Mouse (Mus musculus) liver, embryonic 12.5 days (tissue): Measurements from ENCODE around the gene Slfn5. TPM values are rescaled to one million over a fixed set of nuclear protein-coding genes. Genes with fewer than 3 reads are reported as not detected.
A peak's percentile ranks its signal among the peaks of the same experiment; 100 is the strongest.
"Not testable (repeated sequence)": the region's sequence is repeated elsewhere in the genome, so short reads cannot be mapped to it uniquely, and the experiment has no call there.

Experiments
- ATAC-seq: fragments of 200-750 bp; cut with Nextera tagmentation; 2 replicates; pipeline ENCODE4 v1.8.0; 2017; ENCODE audit warnings: moderate number of reproducible peaks, mild to moderate bottlenecking, moderate library complexity
- H3K27ac ChIP-seq: fragments of 300-500 bp; sonication (generic); 2 replicates; pipeline ENCODE4 v1.5.1; 2016; ENCODE audit warnings: mild to moderate bottlenecking
- H3K27me3 ChIP-seq: fragments of 300-500 bp; sonication (generic); replicated peaks from 2 replicates; pipeline ENCODE4 v1.6.1; 2016; ENCODE audit warnings: mild to moderate bottlenecking, moderate library complexity
- H3K36me3 ChIP-seq: fragments of 300-500 bp; sonication (generic); 2 replicates; pipeline ENCODE4 v1.6.1; 2016; ENCODE audit warnings: mild to moderate bottlenecking, moderate library complexity
- H3K4me1 ChIP-seq: fragments of 300-500 bp; sonication (generic); 2 replicates; pipeline ENCODE4 v1.6.1; 2016
- H3K4me2 ChIP-seq: fragments of 300-500 bp; sonication (generic); 2 replicates; pipeline ENCODE4 v1.6.1; 2016; ENCODE audit warnings: mild to moderate bottlenecking, moderate library complexity
- H3K4me3 ChIP-seq: fragments of 300-500 bp; sonication (generic); 2 replicates; pipeline ENCODE4 v1.5.1; 2016; ENCODE audit warnings: mild to moderate bottlenecking, moderate library complexity
- H3K9ac ChIP-seq: fragments of 300-500 bp; sonication (generic); 2 replicates; pipeline ENCODE4 v1.6.1; 2016; ENCODE audit warnings: mild to moderate bottlenecking, moderate library complexity
- H3K9me3 ChIP-seq: fragments of 300-500 bp; sonication (generic); replicated peaks from 2 replicates; pipeline ENCODE4 v1.6.1; 2016; ENCODE audit warnings: mild to moderate bottlenecking, moderate library complexity
- WGBS: fragments of 180-500 bp; shearing (Covaris S2); methylation state at CpG from one replicate; pipeline ENCODE4 v1.1.7; 2016; ENCODE audit not compliant: insufficient replicate concordance; 5-methylcytosine and 5-hydroxymethylcytosine counted together
- polyA plus RNA-seq: library from polyadenylated mRNA; unstranded; fragments of >200 nt; fragmentation: Nextera tagmentation; extraction: Ambion mirVana; gene quantifications from 2 replicates; pipeline ENCODE4 v1.2.1, GENCODE M21; 2016

The Slfn5 gene
- polyA plus RNA-seq, 1 experiment from 2014 or later, result 0.92 TPM

GRCm38 (mm10) chr11:82951865-82952611 is 889 bp downstream of the Slfn5 start:
- WGBS, result 3% methylated on average over 28 of the region's 28 CpGs
- Histone ChIP-seq H3K27me3 (peaks cover 81% of the 10 kb centered on the region), H3K9ac (no peak overlapping the region), H3K9me3 (no peaks in the 10 kb centered on the region), H3K36me3 (no peaks in the 10 kb centered on the region), H3K4me2 (peak overlapping the region; percentile 47), H3K27ac (no peak overlapping the region), H3K4me3 (peak overlapping the region; percentile 16; the same call in 1 of the 2 replicates), H3K4me1 (peaks cover 12% of the 10 kb centered on the region)
- no peak for ATAC-seq

- WGBS, result 27% methylated on average over 9 of the region's 9 CpGs
- ATAC-seq, result no peak
- H3K4me2 ChIP-seq, result peak overlapping the region; percentile 47
- no peaks in the 10 kb centered on the region for H3K36me3 ChIP-seq
- H3K4me3 ChIP-seq, result no peak overlapping the region
- H3K9ac ChIP-seq, result no peak overlapping the region
- no peak overlapping the region for H3K27ac ChIP-seq
- no peaks in the 10 kb centered on the region for H3K9me3 ChIP-seq
- peaks cover 12% of the 10 kb centered on the region for H3K4me1 ChIP-seq
- H3K27me3 ChIP-seq, result peaks cover 89% of the 10 kb centered on the region
These were observed 1.7 kb downstream of the Slfn5 start for GRCm38 (mm10) chr11:82952612-82953542.

GRCm38 (mm10) chr11:82954631-82955030 is 3.5 kb downstream of the Slfn5 start:
- H3K4me1 ChIP-seq, result peaks cover 12% of the 10 kb centered on the region
- no peak overlapping the region for H3K27ac ChIP-seq
- H3K4me3 ChIP-seq, result no peak overlapping the region
- no peaks in the 10 kb centered on the region for H3K9me3 ChIP-seq
- no peak for ATAC-seq
- H3K9ac ChIP-seq, result no peak overlapping the region
- WGBS, result 58% methylated on average over 6 of the region's 6 CpGs
- no peaks in the 10 kb centered on the region for H3K36me3 ChIP-seq
- no peak overlapping the region for H3K4me2 ChIP-seq
- H3K27me3 ChIP-seq, result peaks cover 85% of the 10 kb centered on the region

GRCm38 (mm10) chr11:82956925-82957324 is 5.8 kb downstream of the Slfn5 start:
- Histone ChIP-seq H3K36me3 (no peaks in the 10 kb centered on the region), H3K27ac (no peak overlapping the region), H3K4me2 (no peak overlapping the region), H3K4me1 (peaks cover 5% of the 10 kb centered on the region), H3K9ac (no peak overlapping the region), H3K4me3 (no peak overlapping the region), H3K9me3 (no peaks in the 10 kb centered on the region), H3K27me3 (peaks cover 74% of the 10 kb centered on the region)
- no peak for ATAC-seq
- WGBS, result 45% methylated on average over 10 of the region's 10 CpGs

- Histone ChIP-seq H3K9ac (no peak overlapping the region), H3K9me3 (no peaks in the 10 kb centered on the region), H3K27me3 (peaks cover 51% of the 10 kb centered on the region), H3K4me2 (no peak overlapping the region), H3K36me3 (no peaks in the 10 kb centered on the region), H3K4me1 (no peaks in the 10 kb centered on the region), H3K27ac (no peak overlapping the region), H3K4me3 (no peak overlapping the region)
- WGBS, result 7% methylated on average over 4 of the region's 4 CpGs
- no peak for ATAC-seq
These were observed 8.5 kb downstream of the Slfn5 start for GRCm38 (mm10) chr11:82959613-82960012.

- H3K9ac ChIP-seq, result no peak overlapping the region
- WGBS, result 59% methylated on average over 2 of the region's 2 CpGs
- H3K27ac ChIP-seq, result no peak overlapping the region
- no peak overlapping the region for H3K4me3 ChIP-seq
- no peaks in the 10 kb centered on the region for H3K36me3 ChIP-seq
- peaks cover 36% of the 10 kb centered on the region for H3K27me3 ChIP-seq
- no peaks in the 10 kb centered on the region for H3K9me3 ChIP-seq
- ATAC-seq, result no peak
- no peak overlapping the region for H3K4me2 ChIP-seq
- no peaks in the 10 kb centered on the region for H3K4me1 ChIP-seq
These were observed 10.6 kb downstream of the Slfn5 start for GRCm38 (mm10) chr11:82961743-82962142.

- Histone ChIP-seq H3K4me2 (no peak overlapping the region), H3K27me3 (peaks cover 33% of the 10 kb centered on the region; the same call in 1 of the 2 replicates), H3K4me1 (no peaks in the 10 kb centered on the region), H3K27ac (no peak overlapping the region), H3K36me3 (no peaks in the 10 kb centered on the region), H3K9ac (no peak overlapping the region), H3K9me3 (no peaks in the 10 kb centered on the region), H3K4me3 (no peak overlapping the region)
- ATAC-seq, result no peak
- 61% methylated on average over 8 of the region's 8 CpGs for WGBS
These were observed 11.1 kb downstream of the Slfn5 start for GRCm38 (mm10) chr11:82962215-82962614.

- ATAC-seq, result no peak
- Histone ChIP-seq H3K4me3 (no peak overlapping the region), H3K9ac (peak overlapping the region; percentile 12; the same call in 1 of the 2 replicates), H3K27ac (no peak overlapping the region), H3K9me3 (no peaks in the 10 kb centered on the region), H3K27me3 (no peaks in the 10 kb centered on the region; the same call in 1 of the 2 replicates), H3K36me3 (no peaks in the 10 kb centered on the region), H3K4me1 (peaks cover 10% of the 10 kb centered on the region), H3K4me2 (peak overlapping the region; percentile 40)
- WGBS, result 12% methylated on average over 31 of the region's 31 CpGs
These were observed 19.8 kb downstream of the Slfn5 start for GRCm38 (mm10) chr11:82970712-82971589.

- Histone ChIP-seq H3K4me2 (no peak overlapping the region), H3K4me1 (peaks cover 10% of the 10 kb centered on the region), H3K9ac (no peak overlapping the region), H3K27me3 (no peaks in the 10 kb centered on the region; the same call in 1 of the 2 replicates), H3K4me3 (no peak overlapping the region), H3K36me3 (no peaks in the 10 kb centered on the region), H3K9me3 (no peaks in the 10 kb centered on the region), H3K27ac (no peak overlapping the region)
- no peak for ATAC-seq
- WGBS, result 62% methylated on average over 11 of the region's 11 CpGs
These were observed 20.4 kb downstream of the Slfn5 start for GRCm38 (mm10) chr11:82971590-82971974.

- 19% methylated on average over 5 of the region's 5 CpGs for WGBS
- Histone ChIP-seq H3K27ac (no peak overlapping the region), H3K4me3 (no peak overlapping the region), H3K4me2 (no peak overlapping the region), H3K36me3 (no peaks in the 10 kb centered on the region), H3K9ac (no peak overlapping the region), H3K9me3 (no peaks in the 10 kb centered on the region), H3K27me3 (no peaks in the 10 kb centered on the region; the same call in 1 of the 2 replicates), H3K4me1 (peaks cover 18% of the 10 kb centered on the region)
- ATAC-seq, result no peak
These were observed 22.8 kb downstream of the Slfn5 start for GRCm38 (mm10) chr11:82973916-82974315.

GRCm38 (mm10) chr11:82982409-82982808 is 31.3 kb downstream of the Slfn5 start:
- H3K27ac ChIP-seq, H3K9ac ChIP-seq, H3K9me3 ChIP-seq, ATAC-seq, H3K4me3 ChIP-seq, H3K27me3 ChIP-seq, H3K4me2 ChIP-seq, H3K4me1 ChIP-seq: not testable (repeated sequence)
- WGBS, result 64% methylated on average over 2 of the region's 2 CpGs
- peaks cover 49% of the 10 kb centered on the region for H3K36me3 ChIP-seq
